Mouse (Mus musculus) layer of hippocampus, postnatal 10 days (tissue): Measurements from ENCODE around the gene Phf5a. TPM values are rescaled to one million over a fixed set of nuclear protein-coding genes. Genes with fewer than 3 reads are reported as not detected.

Experiments used
- DNase-seq, 2 experiments: peaks; one replicate each; pipeline ENCODE4 v3.0.0; 2021; ENCODE audit warnings: low spot score in 2 of 2
- total RNA-seq, 2 experiments: library from RNA; stranded (reverse); gene quantifications; 2 replicates each; pipeline ENCODE4 v1.2.3; 2021

The Phf5a gene
- total RNA-seq, 2 experiments from 2014 or later, result 44.9 to 49.2 TPM

- DNase-seq, result no peak
Measured at GRCm38 (mm10) chr15:81830530-81830929, 41.2 kb downstream of the Phf5a start.

- DNase-seq, result no peak
Measured at GRCm38 (mm10) chr15:81829208-81829580, 42.5 kb downstream of the Phf5a start.

- DNase-seq, result no peak
Measured at GRCm38 (mm10) chr15:81828426-81829207, 43.1 kb downstream of the Phf5a start.

GRCm38 (mm10) chr15:81824832-81825231 is 46.9 kb downstream of the Phf5a start:
- DNase-seq, result no peak

- no peak for DNase-seq
Measured at GRCm38 (mm10) chr15:81822631-81823030, 49.1 kb downstream of the Phf5a start.

- no peak for DNase-seq
Measured at GRCm38 (mm10) chr15:81818404-81818803, 53.3 kb downstream of the Phf5a start.

- DNase-seq, result no peak
Measured at GRCm38 (mm10) chr15:81814716-81815370, 56.9 kb downstream of the Phf5a start.

Other genes with a start within 250 kb of the Phf5a start
- 10 to 100 TPM; 36.1 to 37.9 TPM for gene L3mbtl2, start 208.0 kb downstream of the Phf5a start, total RNA-seq
- gene Chadl, start 174.6 kb downstream of the Phf5a start, total RNA-seq, result 10 to 100 TPM; 24.0 to 31.8 TPM
- 100 to 1,000 TPM; 155 to 187 TPM for gene Zc3h7b, start 126.9 kb downstream of the Phf5a start, total RNA-seq
- 100 to 1,000 TPM; 189 to 201 TPM for gene Rangap1, start 126.4 kb downstream of the Phf5a start, total RNA-seq
- 100 to 1,000 TPM; 125 to 148 TPM for gene Tef, start 69.5 kb downstream of the Phf5a start, total RNA-seq
- 10 to 100 TPM; 25.2 to 31.9 TPM for gene Tob2, start 13.1 kb downstream of the Phf5a start, total RNA-seq
- 100 to 1,000 TPM; 396 to 417 TPM for gene Aco2, start 398 bp upstream of the Phf5a start, total RNA-seq
- 10 to 100 TPM; 50.9 to 52.8 TPM for gene Polr3h, start 54.3 kb upstream of the Phf5a start, total RNA-seq
- 100 to 1,000 TPM; 170 to 185 TPM for gene Csdc2, start 64.8 kb upstream of the Phf5a start, total RNA-seq
- 100 to 1,000 TPM; 176 to 189 TPM for gene Pmm1, start 89.0 kb upstream of the Phf5a start, total RNA-seq
- not detected for gene 1700029P11Rik, start 108.6 kb upstream of the Phf5a start, total RNA-seq
- 10 to 100 TPM; 25.5 to 36.2 TPM for gene Xrcc6, start 115.9 kb upstream of the Phf5a start, total RNA-seq
- gene Desi1, start 162.0 kb upstream of the Phf5a start, total RNA-seq, result 10 to 100 TPM; 86.3 to 99.3 TPM
- gene Snu13, start 175.7 kb upstream of the Phf5a start, total RNA-seq, result 100 to 1,000 TPM in 1 of 2 experiments, 10 to 100 TPM in 1; 97.5 to 108 TPM
- gene 4930407I10Rik, start 187.2 kb upstream of the Phf5a start, total RNA-seq, result not detected
- under 1 TPM; 0.18 to 0.27 TPM for gene Mei1, start 198.1 kb upstream of the Phf5a start, total RNA-seq